Mouse (Mus musculus) stomach, embryonic 14.5 days (tissue): ENCODE measurements around the gene Zfp58. TPM values are rescaled to one million over a fixed set of nuclear protein-coding genes. Genes with fewer than 3 reads are reported as not detected.
"Not testable (repeated sequence)": the region's sequence is repeated elsewhere in the genome, so short reads cannot be mapped to it uniquely, and the experiment has no call there.

ENCODE experiments used
- ATAC-seq: fragments of 200-750 bp; cut with Nextera tagmentation; 2 replicates; pipeline ENCODE4 v1.8.0; 2017; ENCODE audit warnings: low read depth, moderate TSS enrichment; ENCODE audit not compliant: insufficient number of reproducible peaks, insufficient read depth, low FRiP score
- H3K27ac ChIP-seq: fragments of 300-500 bp; sonication (generic); 2 replicates; pipeline ENCODE4 v1.5.1; 2014; ENCODE audit warnings: mild to moderate bottlenecking, low read length, moderate library complexity, mixed read lengths
- H3K27me3 ChIP-seq: fragments of 300-500 bp; sonication (generic); 2 replicates; pipeline ENCODE4 v1.6.1; 2014; ENCODE audit warnings: low read length, control low read depth, mixed read lengths; ENCODE audit not compliant: control insufficient read depth, insufficient read depth
- H3K36me3 ChIP-seq: fragments of 300-500 bp; sonication (generic); 2 replicates; pipeline ENCODE4 v1.6.1; 2014; ENCODE audit warnings: mild to moderate bottlenecking, control low read depth, low read length, moderate library complexity, mixed read lengths; ENCODE audit not compliant: control insufficient read depth, insufficient read depth
- H3K4me1 ChIP-seq: fragments of 300-500 bp; sonication (generic); 2 replicates; pipeline ENCODE4 v1.6.1; 2014; ENCODE audit warnings: low read length, control low read depth, mixed read lengths; ENCODE audit not compliant: control insufficient read depth, insufficient read depth
- H3K4me2 ChIP-seq: fragments of 300-500 bp; sonication (generic); replicated peaks from 2 replicates; pipeline ENCODE4 v1.6.1; 2014; ENCODE audit warnings: low read depth, low read length, control low read depth
- H3K4me3 ChIP-seq: fragments of 300-500 bp; sonication (generic); 2 replicates; pipeline ENCODE4 v1.5.1; 2014; ENCODE audit warnings: low read depth, low read length, control low read depth
- H3K9ac ChIP-seq: fragments of 300-500 bp; sonication (generic); replicated peaks from 2 replicates; pipeline ENCODE4 v1.6.1; 2014; ENCODE audit warnings: low read depth, mild to moderate bottlenecking, control low read depth, low read length, moderate library complexity, mixed read lengths
- H3K9me3 ChIP-seq: fragments of 300-500 bp; sonication (generic); 2 replicates; pipeline ENCODE4 v1.6.1; 2016; ENCODE audit warnings: low read depth, low read length, control low read depth; ENCODE audit not compliant: control insufficient read depth
- WGBS: fragments of 180-500 bp; shearing (Covaris S2); extraction: QIAGEN DNeasy Blood & Tissue Kit; methylation state at CpG from one replicate; pipeline ENCODE4 v1.1.7; 2014; 5-methylcytosine and 5-hydroxymethylcytosine counted together
- polyA plus RNA-seq: library from polyadenylated mRNA; unstranded; fragments of >200 nt; fragmentation: Nextera tagmentation; extraction: Ambion mirVana; gene quantifications from 2 replicates; pipeline ENCODE4 v1.2.1, GENCODE M21; 2014

The Zfp58 gene
- polyA plus RNA-seq, 1 experiment from 2014 or later: 14.5 TPM

DNA sequence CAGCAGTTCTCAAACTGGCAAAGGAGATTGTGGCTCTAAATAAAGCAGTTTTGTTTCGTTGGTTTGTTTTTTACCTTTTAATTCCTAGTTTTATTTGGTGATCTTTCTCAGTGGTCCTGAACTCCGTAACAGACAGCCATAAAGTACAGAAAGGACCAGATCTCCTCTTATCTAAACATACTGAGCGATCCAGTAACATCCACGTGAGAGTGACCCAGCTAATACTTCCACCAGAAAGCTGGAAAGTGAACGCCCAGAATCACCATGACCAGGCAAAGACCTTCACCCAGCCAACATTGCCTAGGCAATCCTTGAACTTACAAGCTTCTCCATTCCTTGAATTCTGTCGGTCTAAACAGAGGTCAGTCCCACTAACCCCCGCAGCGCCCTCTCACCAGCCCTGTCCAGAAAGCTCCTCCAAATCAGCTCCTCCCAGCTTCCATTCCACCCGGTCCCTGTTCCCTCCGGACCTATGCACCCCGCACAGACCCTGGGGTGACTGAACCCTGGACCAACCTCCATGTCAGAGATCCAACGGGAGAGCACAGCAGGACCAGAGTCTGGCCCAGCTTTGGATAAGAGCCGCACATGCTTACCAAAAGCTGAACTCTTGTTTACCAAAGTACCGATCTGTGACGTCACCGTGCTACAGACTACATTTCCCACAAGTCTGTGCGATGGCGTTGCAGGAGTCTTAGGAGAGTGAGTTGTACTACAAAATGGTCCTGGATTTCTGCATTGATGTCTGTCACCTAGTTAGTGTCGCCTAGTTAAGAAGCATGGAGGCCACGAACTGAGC is 16.5 kb downstream of the Zfp58 start, which contains the start of gene Zfp874b:
Zfp874b (minus strand) TSS at position 634 of the 799 bp plus-strand sequence.
- Histone ChIP-seq H3K4me2 (peak within 1 kb of the TSS; percentile 48), H3K36me3 (0 out of 2 replicates have a peak, but pooled peaks cover 2% of the 10 kb centered on the region), H3K27me3 (no peaks in the 10 kb centered on the region), H3K9me3 (no peaks in the 10 kb centered on the region), H3K9ac (peak within 1 kb of the TSS; percentile 31; the same call in 1 of the 2 replicates), H3K4me3 (peak within 1 kb of the TSS; percentile 55), H3K4me1 (no peaks in the 10 kb centered on the region), H3K27ac (no peak within 1 kb of the TSS)
- peak; percentile 93 for ATAC-seq
- 4% methylated on average over 20 of the region's 20 CpGs for WGBS

DNA sequence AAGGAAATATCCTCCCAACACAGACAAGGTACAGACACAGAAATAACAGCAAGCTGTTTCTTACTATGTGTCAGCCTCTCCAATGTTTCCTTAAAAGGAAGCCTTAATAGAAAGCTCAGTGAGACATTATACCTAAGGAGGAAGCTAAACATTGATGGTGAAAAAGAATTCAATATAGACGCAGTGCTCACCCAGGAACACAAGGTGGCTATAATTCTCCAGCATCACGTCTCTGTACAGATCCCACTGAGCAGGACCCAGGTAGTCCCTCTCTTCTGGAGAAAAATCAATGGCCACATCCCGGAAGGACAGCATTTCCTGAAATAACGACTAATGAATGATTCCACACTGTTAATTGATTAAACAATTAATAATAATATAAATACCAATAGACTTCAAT is 18.8 kb downstream of the Zfp58 start:
- H3K9me3 ChIP-seq: no peaks in the 10 kb centered on the region
- no peak overlapping the region for H3K4me2 ChIP-seq
- no peak for ATAC-seq
- H3K27ac ChIP-seq: no peak overlapping the region
- H3K4me3 ChIP-seq: no peak overlapping the region
- no peaks in the 10 kb centered on the region for H3K27me3 ChIP-seq
- H3K36me3 ChIP-seq: no peaks in the 10 kb centered on the region
- WGBS: 60% methylated on average over 4 of the region's 4 CpGs
- H3K9ac ChIP-seq: no peak overlapping the region
- H3K4me1 ChIP-seq: no peaks in the 10 kb centered on the region

DNA sequence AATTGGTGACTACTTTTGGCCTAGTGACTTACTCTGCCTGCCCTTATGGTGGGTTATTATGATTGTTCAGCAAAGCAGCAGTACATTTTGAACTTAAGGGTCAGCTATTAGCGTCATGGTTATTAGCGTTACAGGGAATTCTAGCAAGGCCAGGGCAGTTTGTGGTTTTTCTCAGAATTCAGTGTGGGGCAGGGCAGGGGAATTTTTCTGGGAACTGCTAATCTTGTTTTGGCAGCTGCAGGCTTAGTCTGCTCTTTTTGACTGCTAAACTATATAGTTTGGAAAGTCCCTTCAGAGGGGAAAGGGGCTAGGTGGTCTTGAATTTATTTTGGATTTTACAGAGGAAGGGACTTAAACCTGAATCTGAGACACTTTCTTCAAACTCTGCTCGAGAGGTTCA is 31.1 kb downstream of the Zfp58 start:
- no peak overlapping the region for H3K27ac ChIP-seq
- no peak for ATAC-seq

DNA sequence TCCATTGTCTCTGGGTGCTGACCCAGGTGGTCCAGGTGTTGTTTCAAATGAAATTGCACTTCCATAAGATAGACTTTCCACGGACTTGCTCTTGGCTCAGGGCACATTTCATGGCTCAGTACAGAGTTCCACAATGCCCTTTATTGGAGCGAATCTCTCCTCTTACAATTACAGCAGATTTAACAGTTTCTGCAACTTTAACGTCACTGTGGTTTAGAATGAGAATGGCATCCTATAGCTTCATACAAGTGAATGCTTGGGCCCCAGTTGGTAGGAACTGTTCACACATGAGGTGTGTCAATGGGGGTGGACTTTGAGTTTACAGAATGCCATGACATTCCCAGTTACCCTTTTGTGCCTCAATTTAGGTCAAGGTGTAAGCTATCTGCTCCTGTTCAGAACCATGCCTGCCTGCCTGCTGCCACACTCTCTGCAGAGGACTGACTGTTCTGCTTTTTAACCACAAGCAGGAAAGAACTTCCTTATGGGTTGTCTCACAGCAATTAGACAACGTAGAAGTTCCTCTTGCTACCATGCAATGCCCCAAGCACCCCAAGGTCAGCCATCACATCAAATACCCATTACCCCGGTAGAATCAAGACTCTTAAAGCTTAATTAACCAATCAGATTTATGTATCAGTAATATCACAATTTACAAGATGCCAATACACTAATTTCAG is 36.7 kb downstream of the Zfp58 start:
- not testable (repeated sequence) for H3K4me1 ChIP-seq, ATAC-seq, H3K4me2 ChIP-seq, H3K4me3 ChIP-seq, H3K27ac ChIP-seq, H3K9ac ChIP-seq, H3K9me3 ChIP-seq, H3K36me3 ChIP-seq, H3K27me3 ChIP-seq
- WGBS: 76% methylated on average over 3 of the region's 5 CpGs

More for the DNA sequence above, 31.1 kb downstream of the Zfp58 start:
- H3K4me2 ChIP-seq: no peak overlapping the region
- H3K36me3 ChIP-seq: no peaks in the 10 kb centered on the region; the same call in 1 of the 2 replicates
- H3K27me3 ChIP-seq: no peaks in the 10 kb centered on the region
- H3K9ac ChIP-seq: no peak overlapping the region
- no peak overlapping the region for H3K4me3 ChIP-seq
- WGBS: 93% methylated on average over 3 of the region's 3 CpGs
- H3K9me3 ChIP-seq: no peaks in the 10 kb centered on the region
- no peaks in the 10 kb centered on the region for H3K4me1 ChIP-seq

DNA sequence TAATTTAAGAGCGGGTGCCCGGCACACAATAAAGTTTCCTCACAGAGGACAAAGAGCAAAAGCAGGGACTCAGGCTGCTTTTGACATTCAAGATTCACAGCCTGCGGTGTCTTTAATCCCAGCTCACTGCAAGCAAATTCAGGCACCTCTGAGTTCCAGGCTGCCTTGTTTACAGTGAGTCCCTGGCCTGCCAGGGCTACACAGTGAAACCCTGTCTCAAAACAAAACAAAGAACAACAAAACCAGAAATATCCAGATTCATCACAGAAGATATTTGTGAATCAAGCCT is 48.4 kb downstream of the Zfp58 start:
- Histone ChIP-seq H3K27me3 (no peaks in the 10 kb centered on the region), H3K27ac (peak overlapping the region; percentile 10; the same call in 1 of the 2 replicates), H3K4me3 (peak overlapping the region; percentile 52), H3K36me3 (peaks cover 2% of the 10 kb centered on the region; the same call in 1 of the 2 replicates), H3K4me2 (peak overlapping the region; percentile 60), H3K9ac (peak overlapping the region; percentile 33; the same call in 1 of the 2 replicates), H3K9me3 (no peaks in the 10 kb centered on the region), H3K4me1 (no peaks in the 10 kb centered on the region)
- WGBS: 12% methylated on average over 3 of the region's 3 CpGs
- no peak for ATAC-seq

DNA sequence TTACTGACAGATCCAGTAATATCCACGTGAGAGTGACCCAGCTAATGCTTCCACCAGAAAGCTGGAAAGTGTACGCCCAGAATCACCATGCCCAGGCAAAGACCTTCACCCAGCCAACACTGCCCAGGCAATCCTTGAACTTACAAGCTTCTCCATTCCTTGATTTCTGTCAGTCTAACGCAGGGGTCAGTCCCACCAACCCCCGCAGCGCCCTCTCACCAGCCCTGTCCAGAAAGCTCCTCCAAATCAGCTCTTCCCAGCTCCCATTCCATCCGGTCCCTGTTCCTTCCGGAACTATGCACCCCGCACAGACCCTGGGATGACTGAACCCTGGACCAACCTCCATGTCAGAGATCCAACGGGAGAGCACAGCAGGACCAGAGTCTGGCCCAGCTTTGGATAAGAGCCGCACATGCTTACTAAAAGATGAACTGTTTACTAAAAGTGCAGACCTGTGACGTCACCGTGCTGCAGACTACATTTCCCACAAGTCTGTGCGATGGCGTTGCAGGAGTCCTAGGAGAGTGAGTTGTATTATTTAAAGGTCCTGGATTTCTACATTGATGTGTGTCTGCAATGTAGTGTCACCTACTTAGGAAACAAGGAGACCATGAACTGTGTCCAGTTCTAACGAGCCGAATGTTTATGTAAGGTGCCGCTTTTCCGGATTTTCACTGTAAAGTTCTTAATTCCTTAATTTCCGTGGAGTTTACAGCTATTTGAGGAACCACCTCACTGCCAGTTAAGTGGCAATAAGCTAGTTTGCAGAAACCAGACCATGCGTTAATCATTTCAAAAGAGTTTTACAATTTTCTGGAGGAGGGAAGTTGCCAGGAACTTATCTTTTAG is 49.0 kb downstream of the Zfp58 start, which contains the start of gene Zfp874a:
Zfp874a (minus strand) TSS at position 453 of the 849 bp plus-strand sequence.
- H3K27ac ChIP-seq: peak within 1 kb of the TSS; percentile 10; the same call in 1 of the 2 replicates

More for the DNA sequence above, 49.0 kb downstream of the Zfp58 start, which contains the start of gene Zfp874a:
- peak; percentile 96 for ATAC-seq
- Histone ChIP-seq H3K9ac (peak within 1 kb of the TSS; percentile 36), H3K4me3 (peak within 1 kb of the TSS; percentile 52), H3K4me2 (peak within 1 kb of the TSS; percentile 60), H3K27me3 (no peaks in the 10 kb centered on the region), H3K4me1 (no peaks in the 10 kb centered on the region), H3K36me3 (peaks cover 6% of the 10 kb centered on the region; the same call in 1 of the 2 replicates), H3K9me3 (no peaks in the 10 kb centered on the region)
- under 1% methylated on average over 20 of the region's 20 CpGs for WGBS
